11 mouse cellular contexts compared by ENCODE assay signal in genomic region chr12:74284685-74285054, GRCm38 (mm10). TPM values are rescaled to one million over a fixed set of nuclear protein-coding genes. Genes with fewer than 3 reads are reported as not detected.
DNase-seq lines count a peak whose midpoint lies in the region; ATAC-seq and TF ChIP-seq lines count a peak whose summit lies in the region.
"Had no signal": no experiment of that assay in that cellular context is flagged by ENCODE, and none has a peak within 500 bp of the region (broad histone marks: within the 10 kb centered on the region; RNA-seq: fewer than 3 reads in every experiment).

No protein-coding gene starts in this region.

- peaks cover 39% of the 10 kb centered on the region for H3K27me3 ChIP-seq in liver, embryonic 12.5 days (replicated peaks)
- peaks cover 29% of the 10 kb centered on the region for H3K27me3 ChIP-seq in liver, postnatal 0 days (ENCODE audit: insufficient read depth, low read length)
- H3K27me3 ChIP-seq in embryonic facial prominence, embryonic 13.5 days, result peaks cover 46% of the 10 kb centered on the region
- H3K27me3 ChIP-seq in intestine, embryonic 14.5 days (replicated peaks; ENCODE audit: control insufficient read depth, insufficient read depth, low read length), result peaks cover 25% of the 10 kb centered on the region
- H3K27me3 ChIP-seq in midbrain, postnatal 0 days (ENCODE audit: insufficient read depth, low read length), result no peaks in the 10 kb centered on the region; the same call in 1 of the 2 replicates
- H3K27me3 ChIP-seq in thymus, adult 2 months (ENCODE audit: control insufficient read depth, insufficient read depth, low read length), result peaks cover 2% of the 10 kb centered on the region; the same call in 1 of the 2 replicates

- H3K4me2 ChIP-seq in liver, embryonic 12.5 days, result peak overlapping the region; percentile 52
- H3K4me2 ChIP-seq in liver, postnatal 0 days (ENCODE audit: low read depth, low read length), result no peak overlapping the region; the same call in 1 of the 2 replicates
- H3K4me2 ChIP-seq in embryonic facial prominence, embryonic 13.5 days, result peak overlapping the region; percentile 91
- H3K4me2 ChIP-seq in intestine, embryonic 14.5 days (ENCODE audit: low read length), result peak overlapping the region; percentile 83
- peak overlapping the region; percentile 82 for H3K4me2 ChIP-seq in midbrain, postnatal 0 days (ENCODE audit: low read depth, low read length, poor library complexity, severe bottlenecking)

- WGBS in liver, embryonic 12.5 days (ENCODE audit: insufficient replicate concordance), result 7% methylated on average over 11 of the region's 11 CpGs
- 10% methylated on average over 11 of the region's 11 CpGs for WGBS in liver, postnatal 0 days (ENCODE audit: insufficient replicate concordance)
- 8% methylated on average over 11 of the region's 11 CpGs for WGBS in embryonic facial prominence, embryonic 13.5 days
- 7% methylated on average over 11 of the region's 11 CpGs for WGBS in intestine, embryonic 14.5 days
- WGBS in midbrain, postnatal 0 days, result 1% methylated on average over 11 of the region's 11 CpGs
- 17% methylated on average over 11 of the region's 11 CpGs for WGBS in thymus, adult 2 months

- H3K4me3 ChIP-seq in liver, embryonic 12.5 days, result no peak overlapping the region
- H3K4me3 ChIP-seq in liver, postnatal 0 days (ENCODE audit: low read depth, low read length), result no peak overlapping the region
- H3K4me3 ChIP-seq in embryonic facial prominence, embryonic 13.5 days, result peak overlapping the region; percentile 47
- H3K4me3 ChIP-seq in intestine, embryonic 14.5 days (ENCODE audit: low read depth, low read length), result peak overlapping the region; percentile 37
- peak overlapping the region; percentile 52 for H3K4me3 ChIP-seq in midbrain, postnatal 0 days (ENCODE audit: low read depth, low read length)
- no peak overlapping the region for H3K4me3 ChIP-seq in thymus, adult 2 months (ENCODE audit: control insufficient read depth, insufficient read depth, low read length)

- no peak for TF ChIP-seq POLR2A in thymus, adult 2 months (IDR thresholded peaks at IDR 0.05; ENCODE audit: control insufficient read depth, extremely low read depth, insufficient read depth, low read length, poor library complexity)

- no peak for DNase-seq in liver, postnatal 0 days
- no peak for DNase-seq in intestine, embryonic 14.5 days (ENCODE audit: low spot score)
- peak; percentile 71 for DNase-seq in midbrain, postnatal 0 days (ENCODE audit: low spot score)
- no peak for DNase-seq in spleen, postnatal 14 days (ENCODE audit: low spot score in 2 of 2)
- DNase-seq in thymus, adult 2 months, result no peak

- H3K4me1 ChIP-seq in liver, embryonic 12.5 days, result no peaks in the 10 kb centered on the region
- H3K4me1 ChIP-seq in liver, postnatal 0 days (ENCODE audit: insufficient read depth), result peaks cover 2% of the 10 kb centered on the region; the same call in 1 of the 2 replicates
- peaks cover 10% of the 10 kb centered on the region for H3K4me1 ChIP-seq in embryonic facial prominence, embryonic 13.5 days
- peaks cover 3% of the 10 kb centered on the region; the same call in 1 of the 2 replicates for H3K4me1 ChIP-seq in intestine, embryonic 14.5 days (replicated peaks; ENCODE audit: control insufficient read depth, insufficient read depth, low read length)
- peaks cover 5% of the 10 kb centered on the region; the same call in 1 of the 2 replicates for H3K4me1 ChIP-seq in midbrain, postnatal 0 days (ENCODE audit: insufficient read depth, low read length)
- no peaks in the 10 kb centered on the region for H3K4me1 ChIP-seq in thymus, adult 2 months (replicated peaks; ENCODE audit: control insufficient read depth, insufficient read depth, low read length)

- no peak for TF ChIP-seq EP300 in liver, postnatal 0 days (IDR thresholded peaks at IDR 0.05; ENCODE audit: low read depth)

- TF ChIP-seq CTCF in liver, postnatal 0 days (IDR thresholded peaks at IDR 0.05; ENCODE audit: low read depth), result no peak
- TF ChIP-seq CTCF in midbrain, postnatal 0 days (IDR thresholded peaks at IDR 0.05), result no peak
- TF ChIP-seq CTCF in thymus, adult 2 months (IDR thresholded peaks at IDR 0.05; ENCODE audit: borderline replicate concordance, control insufficient read depth, extremely low read depth, insufficient read depth, low read length, poor library complexity), result no peak

- ATAC-seq in liver, embryonic 12.5 days, result no peak
- no peak for ATAC-seq in liver, postnatal 0 days
- ATAC-seq in embryonic facial prominence, embryonic 13.5 days (ENCODE audit: insufficient number of reproducible peaks, insufficient read depth, low FRiP score, low TSS enrichment, low read depth), result no peak
- 0 out of 2 replicates have a peak, but pooled peaks have one; percentile 2 for ATAC-seq in intestine, embryonic 14.5 days (replicated peaks; ENCODE audit: low FRiP score, low TSS enrichment, low read depth)
- peak; percentile 67 for ATAC-seq in midbrain, postnatal 0 days (ENCODE audit: low FRiP score)
- no peak for ATAC-seq in erythroid progenitor cell, adult 5-6 weeks (replicated peaks; ENCODE audit: low FRiP score, poor library complexity, severe bottlenecking)
- ATAC-seq: Patski had no signal

- no peak overlapping the region for H3K9ac ChIP-seq in liver, embryonic 12.5 days
- H3K9ac ChIP-seq in liver, postnatal 0 days (replicated peaks), result no peak overlapping the region
- peak overlapping the region; percentile 62; the same call in 1 of the 2 replicates for H3K9ac ChIP-seq in embryonic facial prominence, embryonic 13.5 days
- no peak overlapping the region; the same call in 1 of the 2 replicates for H3K9ac ChIP-seq in intestine, embryonic 14.5 days (ENCODE audit: low read length)
- H3K9ac ChIP-seq in midbrain, postnatal 0 days (replicated peaks; ENCODE audit: low read length, poor library complexity, severe bottlenecking), result peak overlapping the region; percentile 48; the same call in 1 of the 2 replicates

- no peaks in the 10 kb centered on the region for H3K36me3 ChIP-seq in liver, embryonic 12.5 days
- H3K36me3 ChIP-seq in liver, postnatal 0 days (replicated peaks; ENCODE audit: insufficient read depth, low read length), result no peaks in the 10 kb centered on the region
- H3K36me3 ChIP-seq in embryonic facial prominence, embryonic 13.5 days, result no peaks in the 10 kb centered on the region
- H3K36me3 ChIP-seq in intestine, embryonic 14.5 days (ENCODE audit: control insufficient read depth, insufficient read depth, low read length), result no peaks in the 10 kb centered on the region
- no peaks in the 10 kb centered on the region for H3K36me3 ChIP-seq in midbrain, postnatal 0 days (ENCODE audit: insufficient read depth, low read length)
- H3K36me3 ChIP-seq in thymus, adult 2 months (ENCODE audit: control insufficient read depth, insufficient read depth, low read length), result no peaks in the 10 kb centered on the region

- no peaks in the 10 kb centered on the region for H3K9me3 ChIP-seq in liver, embryonic 12.5 days (replicated peaks)
- H3K9me3 ChIP-seq in liver, postnatal 0 days (ENCODE audit: low read length), result no peaks in the 10 kb centered on the region
- no peaks in the 10 kb centered on the region for H3K9me3 ChIP-seq in embryonic facial prominence, embryonic 13.5 days
- no peaks in the 10 kb centered on the region for H3K9me3 ChIP-seq in intestine, embryonic 14.5 days (ENCODE audit: control insufficient read depth, low read length)
- no peaks in the 10 kb centered on the region for H3K9me3 ChIP-seq in midbrain, postnatal 0 days (ENCODE audit: low read length)

- H3K27ac ChIP-seq in liver, embryonic 12.5 days, result no peak overlapping the region
- H3K27ac ChIP-seq in liver, postnatal 0 days (ENCODE audit: low read depth), result no peak overlapping the region
- H3K27ac ChIP-seq in embryonic facial prominence, embryonic 13.5 days, result no peak overlapping the region
- H3K27ac ChIP-seq in intestine, embryonic 14.5 days (ENCODE audit: low read depth), result no peak overlapping the region
- no peak overlapping the region; the same call in 1 of the 2 replicates for H3K27ac ChIP-seq in midbrain, postnatal 0 days (ENCODE audit: low read depth, low read length)
- H3K27ac ChIP-seq in thymus, adult 2 months (ENCODE audit: control insufficient read depth, insufficient read depth, low read length), result no peak overlapping the region

RNA-seq across cellular contexts. Expression of gene Gm11042, which starts 31.5 kb away (rescaled TPM):
- not detected in 2 replicates for polyA plus RNA-seq in liver, embryonic 12.5 days (2016; fragmentation: Nextera tagmentation; extraction: Ambion mirVana)
- polyA plus RNA-seq in liver, postnatal 0 days (2015; fragmentation: Nextera tagmentation; extraction: Ambion mirVana), result not detected in 2 replicates
- polyA plus RNA-seq in embryonic facial prominence, embryonic 13.5 days (2015; fragmentation: Nextera tagmentation; extraction: Ambion mirVana), result not detected in 2 replicates
- not detected in 2 replicates for polyA plus RNA-seq in intestine, embryonic 14.5 days (2014; fragmentation: Nextera tagmentation; extraction: Ambion mirVana)
- total RNA-seq in midbrain, postnatal 0 days (2014; rRNA removed), result not detected in 2 replicates
- not detected in 2 replicates for polyA plus RNA-seq in midbrain, postnatal 0 days (2015; fragmentation: Nextera tagmentation; extraction: Ambion mirVana)
- total RNA-seq in erythroid progenitor cell, adult 5-6 weeks (2015; ENCODE audit: low replicate concordance), result not detected in 2 replicates
- not detected in 2 replicates for total RNA-seq in erythroid progenitor cell, adult 5-6 weeks (2017; ENCODE audit: low replicate concordance)
- polyA plus RNA-seq in thymus, adult 2 months (2012; rRNA removed), result not detected in 2 replicates
- total RNA-seq: hematopoietic stem cell, adult 5-6 weeks had no signal
- polyA plus RNA-seq: Patski; small intestine, adult 2 months had no signal

Comparison
In these comparisons a context has a peak if more than half of its experiments do, and no peak if none do; other contexts are left out.
1. ATAC-seq: peak in intestine, embryonic 14.5 days (single experiment) and midbrain, postnatal 0 days (single experiment); none in liver, embryonic 12.5 days (single experiment), liver, postnatal 0 days (single experiment), embryonic facial prominence, embryonic 13.5 days (single experiment) and erythroid progenitor cell, adult 5-6 weeks (single experiment).
2. H3K4me3 ChIP-seq: peak in embryonic facial prominence, embryonic 13.5 days (single experiment), intestine, embryonic 14.5 days (single experiment) and midbrain, postnatal 0 days (single experiment); none in liver, embryonic 12.5 days (single experiment), liver, postnatal 0 days (single experiment) and thymus, adult 2 months (single experiment).
3. H3K9ac ChIP-seq: peak in embryonic facial prominence, embryonic 13.5 days (single experiment) and midbrain, postnatal 0 days (single experiment); none in liver, embryonic 12.5 days (single experiment), liver, postnatal 0 days (single experiment) and intestine, embryonic 14.5 days (single experiment).